Mouse (Mus musculus) cerebellum, postnatal 4 days (tissue): ENCODE results near the gene Etv1.
"Not testable (repeated sequence)": the region's sequence is repeated elsewhere in the genome, so short reads cannot be mapped to it uniquely, and the experiment has no call there.

Source experiments
- DNase-seq, 2 experiments: peaks; one replicate each; pipeline ENCODE4 v3.0.0; 2022; ENCODE audit warnings: low spot score in 2 of 2, mixed read lengths in 1 of 2

Gene Etv1

DNA sequence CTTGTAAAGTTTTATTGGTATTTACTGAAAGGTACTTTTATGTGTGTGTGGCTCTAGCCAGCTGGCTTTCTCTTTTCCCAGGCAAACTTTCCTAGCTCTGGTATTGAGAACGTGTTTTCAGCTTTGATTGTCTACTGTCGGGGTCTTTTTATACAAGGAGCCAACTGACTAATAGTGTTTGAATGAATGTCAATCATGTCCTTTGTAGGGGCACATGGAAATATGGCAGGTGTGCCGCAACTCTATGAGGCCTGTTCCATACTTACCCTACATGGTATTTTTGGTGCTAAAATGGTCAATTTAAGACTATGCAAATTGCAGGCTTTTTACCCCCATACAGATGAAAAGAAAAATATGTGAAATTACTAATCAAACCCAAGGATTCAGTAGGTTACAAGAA, 37.1 kb downstream of the Etv1 start:
- no peak for DNase-seq

DNA sequence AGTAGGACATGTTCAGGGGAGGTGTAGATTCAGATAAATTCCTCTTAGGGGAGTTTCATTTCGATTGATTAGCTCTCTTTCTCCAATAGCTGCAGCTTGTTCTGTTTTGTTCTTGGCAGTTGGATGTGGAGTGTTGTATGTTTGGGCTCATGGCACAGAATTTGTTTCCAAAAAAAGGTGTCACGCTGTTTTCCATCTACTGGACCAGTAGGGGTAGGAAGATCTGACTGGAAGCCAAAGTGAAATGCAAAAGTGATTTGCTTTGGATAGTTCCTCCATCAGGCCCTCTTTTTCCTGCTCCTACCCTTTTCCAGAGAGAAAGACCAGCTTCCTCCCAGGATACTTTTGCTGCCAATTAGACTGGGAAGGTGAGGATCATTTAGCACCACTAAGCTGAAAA, 39.1 kb downstream of the Etv1 start:
- DNase-seq: no peak

DNA sequence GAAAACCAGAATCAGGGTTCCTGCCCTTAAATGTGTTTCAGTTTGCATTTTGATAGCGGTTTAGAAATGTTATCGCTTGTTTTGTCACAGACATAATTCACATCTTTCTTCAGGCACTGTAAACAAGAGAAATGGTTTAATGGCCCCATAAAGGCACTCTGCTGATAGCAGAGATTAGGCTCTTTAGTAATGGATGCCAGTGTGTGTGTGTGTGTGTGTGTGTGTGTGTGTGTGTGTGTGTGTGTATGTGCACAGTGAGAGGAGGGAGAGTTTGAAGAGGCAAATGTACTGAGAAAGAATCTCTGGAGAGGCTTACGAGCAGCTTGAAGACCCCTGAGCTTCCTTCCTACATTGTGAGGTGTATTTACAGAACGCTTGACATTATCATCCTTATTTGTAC, 41.5 kb downstream of the Etv1 start:
- no peak for DNase-seq

DNA sequence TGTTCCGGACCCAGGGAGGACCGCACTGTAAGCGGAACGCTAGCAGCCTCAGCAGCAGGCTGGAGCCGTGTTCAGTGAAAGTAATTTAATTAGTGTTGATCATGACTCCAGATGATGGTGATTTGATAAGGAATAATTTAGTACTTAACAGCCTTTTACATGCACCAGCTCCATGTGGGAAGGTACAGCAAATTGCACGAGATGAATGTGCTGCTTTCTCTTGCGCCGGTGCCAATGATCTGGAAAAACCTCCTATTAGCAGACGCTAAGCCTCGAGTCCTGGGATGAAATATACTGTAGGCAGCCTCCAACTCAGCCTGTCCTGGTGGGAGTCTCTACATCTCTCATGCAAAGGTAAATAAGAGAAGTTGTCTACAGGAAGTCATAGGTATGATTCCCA, 45.2 kb downstream of the Etv1 start:
- DNase-seq: no peak

DNA sequence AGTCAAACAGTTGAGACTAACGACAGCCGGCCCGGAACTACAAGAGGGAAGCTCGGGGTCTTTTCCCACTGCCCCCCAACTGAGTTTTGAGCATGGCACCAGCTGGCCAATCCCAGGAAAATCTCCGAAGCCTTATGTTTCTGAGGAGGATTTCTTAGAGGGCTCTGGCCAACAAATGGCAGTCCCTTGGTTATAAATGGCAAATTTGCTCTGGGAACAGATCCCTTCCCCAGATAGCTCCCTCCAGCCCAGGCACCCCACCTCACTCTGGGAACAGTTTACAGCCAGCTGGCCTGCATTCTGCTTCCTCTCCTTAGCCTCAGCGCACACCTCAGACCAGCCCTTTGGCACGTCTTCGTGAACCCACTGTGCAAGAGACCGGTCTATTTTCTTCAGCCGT, 53.8 kb downstream of the Etv1 start:
- DNase-seq: peak in 1 of 2 experiments; percentile 13

DNA sequence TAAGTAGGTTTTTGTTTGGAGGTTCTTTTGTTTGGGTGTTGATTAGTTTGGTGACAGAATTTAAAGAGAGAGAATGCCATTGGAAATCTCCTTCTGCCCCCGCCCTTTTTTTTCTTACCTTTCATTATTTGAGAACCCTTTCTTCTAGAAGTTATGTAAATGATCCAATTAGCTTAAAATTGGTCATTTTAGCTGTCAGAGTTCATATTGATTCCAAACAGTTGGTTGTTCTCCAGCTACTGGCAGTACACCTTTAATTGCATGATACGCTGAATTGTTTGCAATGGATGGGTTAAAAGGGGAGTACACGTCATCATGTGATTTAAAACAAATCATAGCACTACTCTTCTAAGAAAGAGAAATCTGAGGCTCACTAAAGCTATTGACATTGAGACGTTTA, 55.4 kb downstream of the Etv1 start:
- no peak for DNase-seq

DNA sequence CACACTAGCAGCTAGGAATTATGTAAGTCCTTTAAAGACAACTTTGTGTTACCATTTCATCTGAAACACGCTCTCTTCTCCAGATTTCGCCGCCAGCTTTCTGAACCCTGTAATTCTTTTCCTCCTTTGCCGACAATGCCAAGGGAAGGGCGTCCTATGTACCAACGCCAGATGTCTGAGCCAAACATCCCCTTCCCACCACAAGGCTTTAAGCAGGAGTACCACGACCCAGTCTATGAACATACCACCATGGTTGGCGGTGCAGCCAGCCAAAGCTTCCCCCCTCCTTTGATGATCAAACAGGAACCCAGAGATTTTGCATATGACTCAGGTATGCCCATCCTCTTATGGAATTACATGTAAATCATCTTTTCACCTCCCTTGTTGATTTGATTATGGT, 55.8 kb downstream of the Etv1 start:
- DNase-seq: not testable (repeated sequence)

DNA sequence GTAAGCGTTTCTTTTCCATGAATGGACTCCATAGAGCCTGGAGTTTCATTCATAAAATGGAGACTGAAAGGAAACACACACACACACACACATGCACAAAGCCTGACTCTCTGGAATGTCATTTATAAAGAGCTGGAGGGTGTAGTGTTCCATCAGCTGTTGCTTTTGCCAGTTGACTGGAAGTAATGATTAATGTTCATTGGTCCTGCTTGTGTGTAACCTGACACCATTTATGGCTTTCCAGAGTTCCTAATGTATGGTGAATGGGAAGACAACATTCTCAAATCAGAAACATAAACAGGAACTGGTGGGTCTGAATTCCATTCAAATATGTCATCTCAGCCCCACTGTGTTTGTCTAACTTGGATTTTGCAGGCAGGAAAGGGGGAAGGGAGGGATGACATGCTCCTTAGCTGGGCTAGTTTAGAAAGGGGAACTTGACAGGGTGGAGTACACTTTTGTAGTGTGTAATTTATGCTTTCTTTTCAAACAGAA, 64.7 kb downstream of the Etv1 start:
- no peak for DNase-seq

DNA sequence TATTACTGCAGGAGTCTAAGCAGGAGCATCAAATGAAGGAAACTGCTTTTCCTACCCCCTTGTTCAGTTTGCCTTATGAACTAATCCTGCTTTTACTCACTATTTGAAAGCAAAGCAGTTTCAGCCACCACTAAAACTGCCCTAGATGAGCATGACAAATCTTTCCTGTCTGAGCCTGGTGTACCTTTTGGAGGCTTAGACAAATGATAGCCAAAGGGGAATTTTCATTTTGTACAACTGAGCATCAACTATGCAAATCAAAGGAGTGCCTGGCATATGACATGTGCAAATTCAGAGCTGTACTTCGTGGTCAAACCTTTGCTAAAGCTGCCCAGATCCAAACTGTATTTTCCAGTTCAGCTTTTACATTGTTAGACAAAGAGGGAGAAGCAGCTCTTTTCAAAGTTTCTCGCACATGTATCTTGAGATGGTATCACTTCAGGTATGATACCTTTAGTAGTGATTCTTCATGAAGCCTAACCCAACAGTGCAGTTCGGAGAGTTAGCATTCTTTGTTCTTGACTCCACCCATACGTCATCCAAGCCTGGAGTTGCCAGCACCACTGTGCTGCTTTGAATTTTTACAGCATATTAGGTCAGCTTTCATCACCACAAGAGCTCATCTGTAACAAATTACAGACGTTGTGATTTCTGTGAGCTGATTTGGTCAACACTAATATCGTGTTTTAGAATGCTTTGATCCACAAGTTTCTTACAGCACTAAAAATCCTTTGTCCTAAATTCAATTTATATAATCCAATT, 68.5 kb downstream of the Etv1 start:
- no peak for DNase-seq

DNA sequence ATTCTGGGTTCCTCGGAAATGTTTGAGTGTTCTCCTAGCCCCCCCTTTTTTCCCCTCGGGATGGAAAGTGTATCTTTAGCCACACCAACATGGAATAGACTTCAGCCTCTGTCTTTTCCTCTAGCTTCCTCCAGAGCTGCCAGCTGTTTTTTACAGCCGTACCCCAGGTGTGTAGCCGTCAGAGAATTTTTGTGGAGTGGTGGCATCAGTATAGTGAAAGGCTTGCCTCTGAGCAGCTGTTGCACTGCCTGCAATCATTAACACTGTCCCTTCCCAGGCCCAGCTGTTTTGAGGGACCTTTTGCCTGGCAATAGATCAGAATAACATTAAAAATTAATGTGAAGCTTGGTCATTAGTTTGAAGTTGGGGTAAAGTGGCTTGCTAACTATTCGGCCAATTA, 70.8 kb downstream of the Etv1 start:
- DNase-seq: no peak

DNA sequence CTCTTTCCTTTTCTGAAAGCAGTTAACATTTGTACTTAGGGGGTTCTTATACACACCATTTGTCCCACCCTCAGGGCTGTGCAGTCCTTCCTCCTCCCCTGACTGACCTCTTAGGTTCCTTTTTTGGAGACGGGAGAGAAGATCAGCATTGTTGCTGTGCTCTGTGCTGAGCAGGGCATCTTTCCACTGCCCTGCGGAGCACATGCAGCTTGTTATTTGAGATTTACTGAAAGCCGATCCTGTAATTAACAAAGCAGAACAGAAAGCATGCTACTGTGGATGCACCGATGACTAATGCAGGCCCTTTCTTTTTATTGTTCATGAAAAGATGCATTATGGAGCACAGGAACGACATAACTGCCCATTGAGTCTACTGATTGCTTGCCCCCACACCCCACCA, 75.1 kb downstream of the Etv1 start:
- DNase-seq: no peak

DNA sequence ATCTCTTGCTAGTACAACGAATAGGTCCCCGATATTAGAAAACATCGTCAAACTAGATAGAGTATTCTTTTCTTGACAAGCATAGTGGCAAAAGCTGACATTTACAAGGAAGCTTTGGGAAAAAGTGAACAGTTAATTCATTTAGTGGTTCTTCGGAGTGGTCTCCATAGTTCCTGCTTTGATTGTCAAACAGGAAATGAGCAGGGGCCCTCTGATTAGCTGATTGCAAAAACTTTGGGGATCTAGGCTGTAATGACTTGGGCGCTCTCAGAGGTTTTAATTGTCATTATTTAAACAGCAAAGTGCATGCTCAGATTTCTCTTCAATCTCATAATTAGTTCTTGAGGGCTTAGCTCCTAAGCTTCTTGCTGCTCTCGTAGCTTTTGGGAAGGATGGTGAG, 75.6 kb downstream of the Etv1 start:
- DNase-seq: no peak

DNA sequence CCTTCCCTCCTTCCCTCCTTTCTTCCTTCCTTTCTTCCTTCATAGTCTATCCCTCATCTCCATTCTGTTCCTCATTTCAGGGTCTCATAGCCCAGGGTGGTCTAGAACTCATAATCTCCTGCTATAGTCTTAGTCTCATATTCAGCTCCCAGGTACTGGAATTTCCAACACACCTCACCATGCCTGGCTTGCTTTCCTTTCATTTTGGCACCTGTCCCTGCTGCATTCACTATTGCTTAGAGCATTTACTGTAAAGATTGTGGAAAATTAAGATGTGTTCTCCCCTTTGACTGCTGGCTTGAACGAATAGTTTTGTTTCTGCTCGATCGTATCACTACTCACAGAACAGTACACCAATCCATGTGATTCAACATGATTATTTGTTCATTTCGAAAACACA, 80.5 kb downstream of the Etv1 start:
- no peak for DNase-seq

DNA sequence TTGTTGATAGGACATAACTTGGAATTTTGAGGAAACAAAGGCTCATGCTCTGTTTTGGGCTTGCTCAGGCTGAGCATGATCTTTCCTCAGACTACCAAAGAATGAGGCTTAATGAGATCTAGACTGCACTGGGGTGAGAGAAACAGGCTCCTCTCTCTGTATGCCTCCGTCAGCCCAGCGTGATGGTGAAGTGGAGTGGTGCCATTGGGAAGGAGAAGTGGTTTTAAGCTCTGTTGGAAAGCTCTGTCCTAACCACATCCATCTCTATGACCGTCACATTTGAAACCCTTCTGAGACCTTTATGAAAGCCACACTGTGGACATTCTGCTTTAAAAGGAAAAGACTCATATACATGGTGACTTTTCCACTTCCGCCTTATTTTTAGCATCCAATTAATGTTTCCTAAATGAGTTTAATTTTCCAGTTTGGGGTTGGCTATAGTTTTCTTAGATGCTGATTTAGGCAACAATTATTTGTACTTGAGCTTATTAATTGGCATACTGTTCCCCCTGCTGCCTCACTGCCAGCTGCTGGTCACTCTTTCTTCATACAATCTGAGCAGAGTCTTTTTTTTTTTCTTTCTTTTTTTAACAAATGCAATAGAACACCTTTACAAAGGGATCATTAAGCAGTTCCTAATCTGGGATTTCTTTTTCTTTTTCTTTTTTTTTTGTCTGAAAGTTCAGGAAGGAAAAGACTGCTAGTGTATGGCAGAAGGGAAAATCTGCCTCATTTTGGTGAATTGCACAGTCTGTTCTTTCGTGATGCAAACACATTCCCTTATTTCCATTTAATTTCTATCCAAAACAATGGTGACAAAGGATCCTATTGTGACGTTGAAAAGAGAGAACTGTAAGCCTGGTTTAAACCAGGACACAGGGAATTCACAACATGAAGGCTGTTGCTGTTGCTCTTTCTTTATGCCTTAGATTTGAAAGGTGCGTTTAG, 81.3 kb downstream of the Etv1 start:
- DNase-seq: no peak

DNA sequence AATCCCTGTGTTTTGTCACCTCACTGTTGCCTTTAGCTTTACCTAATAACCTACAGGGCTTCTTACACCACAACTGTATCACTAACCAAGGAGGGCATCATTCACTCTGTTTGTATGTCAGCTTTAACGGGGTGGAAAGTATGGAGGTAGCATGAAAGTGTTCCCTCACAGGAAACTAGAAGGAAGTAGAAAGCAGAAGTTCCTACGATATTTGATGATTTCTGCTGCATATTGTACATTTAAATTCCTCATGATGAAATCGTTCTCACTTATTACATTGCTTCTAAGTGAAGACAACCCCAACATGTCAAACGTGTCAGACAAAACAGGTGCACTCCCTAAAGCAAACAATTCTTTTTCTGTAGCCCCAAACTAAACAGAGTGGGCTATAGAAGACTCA, 84.2 kb downstream of the Etv1 start:
- DNase-seq: no peak

DNA sequence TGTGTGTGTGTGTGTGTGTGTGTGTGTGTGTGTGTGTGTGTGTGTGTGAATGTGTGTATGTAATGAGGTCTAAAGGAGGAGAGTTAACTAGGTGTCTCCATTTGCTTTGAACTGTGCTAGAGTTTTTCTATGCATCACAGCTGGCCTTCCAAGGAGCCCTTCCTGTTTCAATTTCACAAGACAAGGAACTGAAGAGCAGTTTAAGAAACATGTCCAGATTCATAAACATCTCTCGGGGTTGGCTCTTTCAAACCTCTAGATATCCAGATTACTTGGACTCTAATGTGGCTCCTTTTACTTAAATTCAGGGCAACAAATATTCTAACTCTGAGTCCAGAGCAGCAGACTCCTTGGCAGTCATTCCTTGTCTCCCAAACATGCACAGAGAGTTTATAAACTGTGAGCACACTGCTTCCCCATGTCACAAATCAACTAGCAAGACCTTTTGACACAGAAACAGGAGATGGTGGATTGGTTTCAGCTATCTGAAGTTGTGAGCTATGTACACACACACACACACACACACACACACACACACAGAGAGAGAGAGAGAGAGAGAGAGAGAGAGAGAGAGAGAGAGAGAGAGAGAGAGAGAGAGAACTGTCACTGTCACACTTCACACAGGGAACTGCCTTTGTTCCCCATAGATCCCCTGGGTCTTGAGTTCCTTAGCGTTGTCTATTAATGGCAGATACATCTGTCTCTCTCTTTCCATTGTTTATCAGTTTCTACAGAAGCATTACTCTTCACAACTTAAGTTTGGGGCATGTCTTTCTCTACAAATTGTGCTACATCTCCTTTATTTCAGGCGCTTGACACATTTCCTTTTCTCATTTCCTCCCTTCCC, 85.0 kb downstream of the Etv1 start:
- DNase-seq: no peak

DNA sequence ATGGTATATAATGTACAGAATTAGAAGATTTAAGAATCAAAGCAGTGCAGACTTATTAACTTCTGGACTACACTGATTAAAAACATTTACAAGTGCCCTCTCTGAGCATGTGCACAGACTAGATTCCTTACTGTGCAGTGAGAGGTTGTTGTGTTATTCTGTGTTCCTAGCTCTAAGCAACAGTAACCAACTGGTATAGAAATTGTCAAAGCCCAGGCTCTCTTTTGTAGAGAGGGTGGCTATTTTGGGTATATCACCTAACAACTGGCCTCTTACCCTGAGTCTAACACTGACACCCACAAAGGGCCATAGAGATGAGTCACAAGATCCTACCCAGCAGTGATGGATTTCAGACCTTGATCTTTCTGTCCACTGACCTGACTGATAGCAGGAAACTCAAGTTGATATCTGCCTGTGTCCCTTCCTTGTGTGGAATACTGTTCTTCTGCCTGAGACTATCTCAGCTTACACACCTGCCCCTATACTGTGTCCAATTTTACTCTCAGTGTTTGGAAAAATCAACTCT, 95.4 kb downstream of the Etv1 start:
- DNase-seq: no peak

DNA sequence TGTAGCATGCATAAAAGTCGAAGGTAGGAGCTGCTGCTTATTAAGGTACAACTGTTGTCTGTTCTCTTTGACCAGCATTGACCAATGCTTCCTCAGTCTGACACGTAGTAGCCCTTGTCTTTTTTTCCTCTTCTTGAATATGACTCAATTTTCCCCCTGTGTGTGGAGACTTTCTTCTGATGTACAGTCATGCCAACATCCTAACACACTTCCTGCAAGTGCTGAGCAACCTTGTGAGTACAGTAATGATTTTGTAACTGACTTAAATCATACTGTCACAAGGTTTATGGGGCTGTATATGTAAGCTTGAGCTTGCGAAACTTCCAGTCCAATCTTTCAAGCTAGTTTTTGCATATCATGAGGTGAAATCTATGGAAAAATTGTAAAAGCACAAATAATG, 125.3 kb downstream of the Etv1 start:
- no peak for DNase-seq

DNA sequence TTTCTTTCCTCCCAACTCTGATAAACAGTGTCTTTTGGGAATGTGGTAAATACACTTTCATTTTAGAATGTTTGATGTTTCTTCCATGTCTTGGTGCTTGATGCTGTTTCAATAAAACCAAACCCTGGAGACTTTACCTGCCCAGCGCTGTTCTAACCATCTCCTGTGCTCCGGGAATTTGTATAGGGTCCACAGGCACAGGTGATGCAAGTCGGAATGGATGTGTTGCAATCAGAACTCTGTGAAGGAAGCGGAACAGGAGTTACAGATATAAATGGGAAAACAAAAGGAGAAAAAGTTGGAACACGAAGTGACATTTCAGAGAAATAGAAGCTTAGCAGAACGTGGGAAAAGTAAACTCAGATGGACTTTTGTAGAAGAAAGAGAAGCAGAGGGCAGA, 127.1 kb downstream of the Etv1 start:
- no peak for DNase-seq

DNA sequence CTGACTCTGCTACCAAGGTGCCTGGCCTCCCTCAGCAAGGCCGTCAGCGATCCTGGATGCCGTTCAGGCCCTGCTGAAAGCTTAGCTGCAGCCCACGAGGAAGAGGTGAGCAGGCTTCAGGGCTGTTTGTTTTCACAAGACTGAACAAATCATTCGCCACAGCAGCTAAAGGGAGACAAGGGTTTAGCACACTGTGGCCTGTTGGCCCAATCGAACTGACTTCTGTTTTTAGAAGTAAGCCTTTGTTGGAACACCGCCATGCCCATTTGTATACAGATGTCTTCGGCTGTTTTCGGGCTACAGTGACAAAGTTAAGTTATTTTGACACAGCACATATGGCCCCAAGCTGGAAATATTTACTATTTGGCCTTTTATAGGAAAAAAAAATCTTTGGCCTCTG, 127.6 kb downstream of the Etv1 start:
- peak in 1 of 2 experiments; percentile 3 for DNase-seq

DNA sequence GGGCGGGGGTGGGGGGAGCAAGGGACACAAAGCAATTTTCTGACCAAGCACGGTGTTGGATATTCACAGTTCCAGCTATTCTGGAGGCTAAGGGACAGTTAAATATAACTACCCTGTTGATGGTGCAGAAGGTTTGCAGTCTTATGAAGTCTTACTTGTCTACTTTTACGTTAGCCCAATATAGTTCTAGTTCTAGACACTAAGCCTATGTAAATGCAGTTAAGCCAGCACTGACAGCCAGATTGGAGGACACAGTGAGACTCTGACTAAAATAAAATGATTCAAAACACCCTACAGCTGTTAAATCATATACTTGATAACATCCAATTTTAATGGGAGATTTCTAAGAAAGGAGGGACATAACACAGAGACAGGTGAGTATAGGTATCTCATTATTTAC, 129.8 kb downstream of the Etv1 start:
- no peak for DNase-seq
